Mouse (Mus musculus) gastrocnemius, adult 2 months (tissue): ENCODE data around the gene Arl13b. TPM values are rescaled to one million over a fixed set of nuclear protein-coding genes. Genes with fewer than 3 reads are reported as not detected.

Experiments used
- DNase-seq: peaks from one replicate; pipeline ENCODE4 v3.0.0; 2022
- H3K27ac ChIP-seq: fragments of 200-600 bp; 2 replicates; pipeline ENCODE4 v1.8.1; 2022; ENCODE audit warnings: mild to moderate bottlenecking
- H3K4me3 ChIP-seq: fragments of 200-600 bp; 2 replicates; pipeline ENCODE4 v1.8.1; 2022; ENCODE audit warnings: mild to moderate bottlenecking, moderate library complexity
- CTCF ChIP-seq: fragments of 200-600 bp; IDR thresholded peaks from 2 replicates; pipeline ENCODE4 v1.8.1; 2022; ENCODE audit warnings: antibody characterized with exemption, mild to moderate bottlenecking, moderate library complexity
- intact Hi-C: fragments of 180-260 bp; cut with DNase I; formaldehyde crosslinking; loops from one replicate; pipeline ENCODE4 v1.15.1; 2025
- total RNA-seq, 2 experiments: library from RNA; stranded (reverse); gene quantifications; 2 replicates each; pipeline ENCODE4 v1.2.3; 2021

The Arl13b gene
- total RNA-seq, 2 experiments from 2014 or later, result 4.7 TPM

GRCm38 (mm10) chr16:62804621-62805020, 42.2 kb downstream of the Arl13b start:
- no peak for DNase-seq
- intact Hi-C loops, result no loop called here
- no peak overlapping the region for H3K27ac ChIP-seq
- no peak for TF ChIP-seq CTCF
- H3K4me3 ChIP-seq, result no peak overlapping the region

DNA sequence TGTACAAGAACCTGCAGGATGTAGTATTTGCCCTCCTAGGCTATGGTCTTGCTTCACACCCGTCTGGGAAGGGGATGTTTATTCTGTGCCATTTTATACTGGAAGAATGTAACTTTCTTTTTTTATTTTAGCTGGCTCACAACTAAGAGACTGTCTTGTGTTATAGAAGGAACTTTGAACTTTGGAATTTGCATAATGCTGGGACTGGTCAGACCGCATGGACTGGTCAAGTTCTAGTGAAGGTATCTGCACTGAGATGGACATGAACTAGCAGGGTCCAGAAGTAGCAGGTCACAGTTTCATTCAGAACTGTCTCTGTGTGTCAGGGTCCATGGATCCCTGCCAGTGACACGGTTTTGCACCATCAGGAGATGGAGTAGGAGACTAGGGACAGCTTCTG, 47.0 kb downstream of the Arl13b start:
- intact Hi-C loops, result no loop called here
- no peak for TF ChIP-seq CTCF
- no peak for DNase-seq
- Histone ChIP-seq H3K27ac (no peak overlapping the region), H3K4me3 (no peak overlapping the region)

GRCm38 (mm10) chr16:62799426-62799825, 47.4 kb downstream of the Arl13b start:
- intact Hi-C loops, result no loop called here
- Histone ChIP-seq H3K27ac (no peak overlapping the region), H3K4me3 (no peak overlapping the region)
- DNase-seq, result no peak
- no peak for TF ChIP-seq CTCF

DNA sequence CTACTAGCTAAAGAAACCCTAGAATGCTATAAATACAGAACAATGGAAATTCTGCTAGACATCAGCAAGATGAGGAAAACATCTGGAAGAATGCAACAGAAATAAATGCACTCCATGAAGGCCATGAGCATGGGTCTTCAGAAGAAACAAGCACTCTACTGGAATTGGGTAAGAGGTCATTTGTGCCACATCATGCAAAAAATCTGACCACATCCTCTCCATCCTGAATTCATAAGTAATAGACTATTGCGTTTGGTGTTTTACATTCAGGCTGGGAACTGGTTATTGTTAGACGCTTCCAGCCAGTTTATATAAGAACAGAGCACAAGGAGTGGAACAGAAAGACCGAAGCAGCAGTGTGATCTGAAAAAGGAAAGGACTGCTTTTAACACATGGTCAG, 48.0 kb downstream of the Arl13b start:
- DNase-seq, result no peak
- no peak for TF ChIP-seq CTCF
- no peak overlapping the region for H3K27ac ChIP-seq
- H3K4me3 ChIP-seq, result no peak overlapping the region
- intact Hi-C loops, result no loop called here

DNA sequence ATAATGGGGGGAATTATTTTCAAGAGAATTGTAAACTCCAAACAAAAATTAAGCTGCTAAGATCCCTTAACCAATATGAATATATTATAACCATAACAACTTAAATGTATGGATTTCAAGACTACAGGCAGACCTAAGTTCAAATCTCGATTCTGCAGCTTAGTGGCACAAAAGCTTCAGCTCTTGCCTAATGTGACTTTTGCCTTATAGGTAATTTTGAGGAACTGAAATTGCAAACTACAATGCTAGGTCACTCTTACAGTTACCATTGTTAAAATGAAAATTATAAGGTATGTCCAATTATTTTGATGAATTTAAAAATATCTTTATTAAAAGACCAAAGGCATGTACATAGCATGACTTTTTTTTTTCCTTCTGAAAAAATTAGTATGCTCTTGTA, 50.2 kb downstream of the Arl13b start:
- intact Hi-C loops, result no loop called here
- no peak for TF ChIP-seq CTCF
- Histone ChIP-seq H3K4me3 (no peak overlapping the region), H3K27ac (no peak overlapping the region)
- no peak for DNase-seq

DNA sequence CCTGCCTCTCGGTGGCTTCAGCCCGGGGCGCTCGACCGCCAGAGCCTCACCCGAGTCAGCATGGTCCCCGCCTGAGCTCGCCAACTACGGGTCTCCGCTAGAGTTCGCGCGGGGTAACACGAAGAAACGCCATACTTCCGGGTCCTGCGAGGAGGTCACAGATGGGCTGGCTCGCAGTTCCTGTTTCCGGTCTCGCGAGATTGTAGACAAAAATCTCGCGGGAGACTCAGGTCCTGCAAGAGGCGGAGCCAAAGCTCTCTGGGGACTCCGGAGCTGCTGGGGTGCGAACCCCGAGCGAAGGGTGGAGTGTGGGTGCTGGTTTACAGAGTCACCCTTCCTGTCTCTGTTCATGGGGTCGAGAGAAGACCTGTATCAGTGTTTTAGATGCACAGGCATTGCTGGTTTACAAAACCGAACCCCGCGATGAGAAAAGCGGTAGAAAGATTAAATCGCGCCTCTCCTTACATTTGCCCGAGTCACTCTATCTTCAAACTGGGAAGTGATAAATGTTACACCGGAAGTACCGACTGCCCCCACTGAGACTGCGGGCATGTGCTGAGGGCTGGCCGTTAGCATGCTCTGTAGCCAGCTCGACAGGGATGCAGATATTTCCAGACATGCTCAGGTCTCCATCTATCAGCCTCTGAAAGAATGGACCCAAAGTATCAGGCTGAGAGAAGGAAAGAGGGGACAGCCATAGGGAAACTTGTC, 60.1 kb downstream of the Arl13b start, which contains the start of gene Nsun3:
TSS of gene Nsun3 (minus strand) at position 198 of the 711 bp plus-strand sequence.
- TF ChIP-seq CTCF, result no peak
- intact Hi-C loops, result loop anchor here (5.0 kb wide), 2 partner anchors 41 to 61 kb away; partner anchors contain the start of gene Arl13b
- H3K27ac ChIP-seq, result peak within 1 kb of the TSS; percentile 91
- peak within 1 kb of the TSS; percentile 89 for H3K4me3 ChIP-seq
- DNase-seq, result peak; percentile 94

DNA sequence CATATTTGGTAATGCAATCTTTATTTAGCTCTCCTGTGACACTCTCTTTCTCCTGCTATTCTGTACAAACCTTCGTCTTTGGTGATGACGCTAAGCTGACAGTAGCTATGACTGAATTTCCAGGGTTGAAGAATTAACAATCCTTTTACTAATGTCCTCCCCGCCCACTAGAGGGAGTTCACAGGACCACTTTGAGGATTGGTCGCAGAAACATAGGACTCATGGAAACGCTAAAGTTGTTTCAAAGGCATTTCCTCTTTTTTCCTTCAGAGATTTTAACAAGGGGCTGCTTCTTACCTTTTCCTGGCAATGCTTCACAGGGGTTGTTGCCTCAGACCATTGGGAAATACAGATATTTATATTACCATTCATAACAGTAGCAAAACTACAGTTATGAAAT, 64.6 kb downstream of the Arl13b start:
- Histone ChIP-seq H3K27ac (no peak overlapping the region), H3K4me3 (no peak overlapping the region)
- intact Hi-C loops, result no loop called here
- DNase-seq, result no peak
- peak; percentile 53 for TF ChIP-seq CTCF

- TF ChIP-seq CTCF, result no peak
- intact Hi-C loops, result no loop called here
- DNase-seq, result no peak
- H3K4me3 ChIP-seq, result no peak overlapping the region
- H3K27ac ChIP-seq, result no peak overlapping the region
Measured at GRCm38 (mm10) chr16:62778282-62778681, 68.6 kb downstream of the Arl13b start.

- no peak overlapping the region for H3K27ac ChIP-seq
- intact Hi-C loops, result no loop called here
- no peak for DNase-seq
- no peak overlapping the region for H3K4me3 ChIP-seq
- TF ChIP-seq CTCF, result no peak
Measured at GRCm38 (mm10) chr16:62776034-62776433, 70.8 kb downstream of the Arl13b start.

DNA sequence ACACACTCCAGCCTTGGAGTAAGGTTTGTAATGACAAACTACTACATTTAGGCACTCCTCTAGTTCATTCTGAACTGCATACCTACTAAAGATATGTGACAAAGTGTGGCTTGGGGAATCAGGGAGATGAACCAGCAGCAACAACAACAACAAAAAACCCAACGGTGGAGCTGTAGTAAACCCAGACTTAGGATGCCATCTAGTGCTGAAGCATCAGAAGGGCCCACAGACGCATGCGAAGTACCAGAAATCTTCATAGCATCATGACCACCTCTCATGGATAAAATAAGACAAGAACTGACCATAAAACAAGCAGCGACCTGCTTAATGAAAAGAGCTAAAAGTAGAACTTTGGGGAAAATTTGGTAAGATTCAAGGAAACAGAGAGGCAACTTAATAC, 73.4 kb downstream of the Arl13b start:
- intact Hi-C loops, result no loop called here
- Histone ChIP-seq H3K4me3 (no peak overlapping the region), H3K27ac (no peak overlapping the region)
- TF ChIP-seq CTCF, result peak; percentile 17; the same call in 1 of the 2 replicates
- DNase-seq, result no peak

DNA sequence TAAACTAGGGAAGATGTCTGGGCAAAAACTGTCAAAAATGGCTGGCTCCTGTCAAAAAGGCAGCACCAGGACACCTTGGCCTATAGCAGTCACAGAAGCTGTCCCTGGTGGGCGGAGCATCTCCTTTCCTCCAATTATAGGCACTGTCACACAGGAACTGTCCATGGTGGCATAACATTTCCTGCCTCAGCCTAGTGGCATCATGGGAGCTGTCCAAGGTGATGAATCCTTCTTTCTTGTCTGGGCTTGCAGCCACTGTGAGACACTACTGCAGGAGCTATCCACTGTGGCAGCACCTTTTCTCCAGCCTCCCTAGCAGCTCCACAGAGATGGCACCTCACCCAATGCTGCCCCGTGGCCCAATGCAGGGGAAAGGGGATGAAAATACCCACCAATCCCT, 88.5 kb downstream of the Arl13b start:
- H3K4me3 ChIP-seq, result no peak overlapping the region
- intact Hi-C loops, result no loop called here
- TF ChIP-seq CTCF, result no peak
- no peak overlapping the region for H3K27ac ChIP-seq
- no peak for DNase-seq

DNA sequence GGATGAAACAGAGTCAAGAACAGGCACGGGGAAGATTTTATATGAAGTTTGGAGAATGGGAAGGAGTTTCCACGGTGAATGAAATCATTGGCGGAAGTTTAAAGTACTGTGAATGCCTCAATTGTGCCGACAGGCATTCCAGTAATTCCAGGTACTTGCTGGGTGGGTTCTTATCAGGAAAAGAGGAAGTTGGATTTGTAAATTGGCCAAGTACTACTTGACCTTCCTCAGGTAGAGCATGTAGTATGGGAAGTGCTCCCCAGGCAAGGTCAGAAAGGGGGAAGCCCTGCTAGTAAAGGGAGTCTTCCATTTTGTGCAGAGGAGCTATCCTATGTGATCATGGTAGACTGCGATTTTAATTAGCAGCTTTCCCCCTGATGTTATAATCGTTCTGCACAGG, 91.5 kb downstream of the Arl13b start:
- TF ChIP-seq CTCF, result no peak
- DNase-seq, result no peak
- Histone ChIP-seq H3K27ac (no peak overlapping the region), H3K4me3 (no peak overlapping the region)
- intact Hi-C loops, result no loop called here

GRCm38 (mm10) chr16:62753597-62753996, 93.2 kb downstream of the Arl13b start:
- no peak for TF ChIP-seq CTCF
- no peak for DNase-seq
- H3K4me3 ChIP-seq, result no peak overlapping the region
- intact Hi-C loops, result no loop called here
- no peak overlapping the region for H3K27ac ChIP-seq

- Histone ChIP-seq H3K4me3 (no peak overlapping the region), H3K27ac (no peak overlapping the region)
- intact Hi-C loops, result no loop called here
- no peak for DNase-seq
- TF ChIP-seq CTCF, result no peak
Measured at GRCm38 (mm10) chr16:62753079-62753478, 93.8 kb downstream of the Arl13b start.
